Mouse (Mus musculus): Measurements from ENCODE around the gene Olfr790.

DNA sequence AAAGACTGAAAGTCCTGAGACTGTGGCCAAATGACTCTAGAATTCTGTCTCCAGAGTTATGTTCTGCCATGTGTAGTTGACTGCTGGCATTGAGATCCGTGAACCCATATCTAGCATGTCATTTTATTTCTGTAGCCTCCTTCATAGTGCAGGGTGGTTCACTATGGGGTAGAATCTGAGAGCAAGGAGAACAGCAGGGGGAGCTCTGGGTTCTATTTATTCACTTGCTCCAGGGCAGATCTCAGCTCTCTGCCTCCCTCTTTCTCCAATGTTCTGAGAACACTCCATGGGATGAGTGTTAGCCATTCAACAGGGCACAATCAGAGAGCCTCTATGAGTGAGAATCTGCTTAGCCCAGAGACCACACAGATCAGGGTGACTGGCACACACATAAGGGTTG lies 51.1 kb downstream of the Olfr790 start:
- no peak for TF ChIP-seq CTCF (conservative IDR thresholded peaks at IDR 0.05; ENCODE audit: insufficient read depth, insufficient read length, low read depth, low read length)
- no peak for TF ChIP-seq POLR2A (IDR thresholded peaks at IDR 0.05; ENCODE audit: low read depth, low read length)

Measured in kidney, adult 2 months (tissue).